Mouse (Mus musculus) liver, embryonic 11.5 days (tissue): ENCODE data around the gene Als2cr12. TPM values are rescaled to one million over a fixed set of nuclear protein-coding genes. Genes with fewer than 3 reads are reported as not detected.

Source experiments
- ATAC-seq: fragments of 200-750 bp; cut with Nextera tagmentation; replicated peaks from 2 replicates; pipeline ENCODE4 v1.8.0; 2017; ENCODE audit warnings: moderate number of reproducible peaks, mild to moderate bottlenecking, moderate TSS enrichment, moderate library complexity; ENCODE audit not compliant: low FRiP score
- DNase-seq: peaks from one replicate; pipeline ENCODE4 v3.0.0-alpha.2; 2017; ENCODE audit warnings: low spot score
- H3K27ac ChIP-seq: fragments of 300-500 bp; sonication (generic); 2 replicates; pipeline ENCODE4 v1.5.1; 2014; ENCODE audit warnings: mild to moderate bottlenecking, low read depth, low read length, control low read depth
- H3K27me3 ChIP-seq: fragments of 300-500 bp; sonication (generic); replicated peaks from 2 replicates; pipeline ENCODE4 v1.6.1; 2014; ENCODE audit warnings: low read length, mixed read lengths; ENCODE audit not compliant: control insufficient read depth, insufficient read depth
- H3K36me3 ChIP-seq: fragments of 300-500 bp; sonication (generic); 2 replicates; pipeline ENCODE4 v1.6.1; 2014; ENCODE audit warnings: mild to moderate bottlenecking, low read length, moderate library complexity, mixed read lengths; ENCODE audit not compliant: control insufficient read depth, insufficient read depth
- H3K4me1 ChIP-seq: fragments of 300-500 bp; sonication (generic); replicated peaks from 2 replicates; pipeline ENCODE4 v1.6.1; 2014; ENCODE audit warnings: low read length, mixed read lengths; ENCODE audit not compliant: control insufficient read depth, insufficient read depth
- H3K4me2 ChIP-seq: fragments of 300-500 bp; sonication (generic); 2 replicates; pipeline ENCODE4 v1.6.1; 2014; ENCODE audit warnings: mild to moderate bottlenecking, control low read depth, moderate library complexity
- H3K4me3 ChIP-seq: fragments of 300-500 bp; sonication (generic); 2 replicates; pipeline ENCODE4 v1.5.1; 2014; ENCODE audit warnings: low read depth, low read length, control low read depth
- H3K9ac ChIP-seq: fragments of 300-500 bp; sonication (generic); 2 replicates; pipeline ENCODE4 v1.6.1; 2014; ENCODE audit warnings: low read depth, low read length, control low read depth
- H3K9me3 ChIP-seq: fragments of 300-500 bp; sonication (generic); 2 replicates; pipeline ENCODE4 v1.6.1; 2016; ENCODE audit warnings: low read length, inconsistent platforms, mixed read lengths; ENCODE audit not compliant: control insufficient read depth
- WGBS: fragments of 180-500 bp; shearing (Covaris S2); extraction: QIAGEN DNeasy Blood & Tissue Kit; methylation state at CpG from one replicate; pipeline ENCODE4 v1.1.7; 2014; 5-methylcytosine and 5-hydroxymethylcytosine counted together
- polyA plus RNA-seq: library from polyadenylated mRNA; unstranded; fragments of >200 nt; fragmentation: Nextera tagmentation; extraction: Ambion mirVana; gene quantifications from 2 replicates; pipeline ENCODE4 v1.2.1, GENCODE M21; 2014

Gene Als2cr12
- polyA plus RNA-seq, 1 experiment from 2014 or later, result not detected

GRCm38 (mm10) chr1:58603738-58604137, 92.1 kb downstream of the Als2cr12 start:
- Histone ChIP-seq H3K9ac (no peak overlapping the region), H3K4me3 (no peak overlapping the region), H3K4me2 (no peak overlapping the region), H3K27ac (no peak overlapping the region), H3K27me3 (no peaks in the 10 kb centered on the region), H3K4me1 (no peaks in the 10 kb centered on the region), H3K36me3 (no peaks in the 10 kb centered on the region), H3K9me3 (no peaks in the 10 kb centered on the region)
- no peak for DNase-seq
- no peak for ATAC-seq
- 42% methylated on average over 4 of the region's 4 CpGs for WGBS

- 76% methylated on average over 4 of the region's 4 CpGs for WGBS
These were observed 93.1 kb downstream of the Als2cr12 start for GRCm38 (mm10) chr1:58602681-58603080.

More at GRCm38 (mm10) chr1:58602681-58603080, 93.1 kb downstream of the Als2cr12 start:
- H3K27me3 ChIP-seq, result no peaks in the 10 kb centered on the region
- no peak overlapping the region for H3K27ac ChIP-seq
- no peaks in the 10 kb centered on the region for H3K9me3 ChIP-seq
- no peak for ATAC-seq
- H3K4me2 ChIP-seq, result no peak overlapping the region
- H3K9ac ChIP-seq, result no peak overlapping the region
- no peaks in the 10 kb centered on the region for H3K36me3 ChIP-seq
- DNase-seq, result no peak
- no peaks in the 10 kb centered on the region for H3K4me1 ChIP-seq
- H3K4me3 ChIP-seq, result no peak overlapping the region

Other genes with a start within 250 kb of the Als2cr12 start
- gene Orc2, start 190.9 kb downstream of the Als2cr12 start, polyA plus RNA-seq, result 73.4 and 88.3 TPM in 2 replicates
- 6.5 and 7.3 TPM in 2 replicates for gene Fam126b, start 109.7 kb downstream of the Als2cr12 start, polyA plus RNA-seq
- gene Ndufb3, start 109.6 kb downstream of the Als2cr12 start, polyA plus RNA-seq, result 172 and 182 TPM in 2 replicates
- gene Cflar, start 15.5 kb upstream of the Als2cr12 start, polyA plus RNA-seq, result 18.6 and 20.4 TPM in 2 replicates
- gene Casp8, start 99.4 kb upstream of the Als2cr12 start, polyA plus RNA-seq, result 28.8 and 30.3 TPM in 2 replicates